Mouse (Mus musculus) splenic B cell, adult 2 months (primary cell): ENCODE data around the gene Pkhd1.

Experiments
- DNase-seq: peaks from one replicate; pipeline ENCODE4 v3.0.0-alpha.2; 2011; ENCODE audit warnings: low read depth, low spot score
- H3K27me3 ChIP-seq: 2 replicates; pipeline ENCODE4 v1.6.1; 2012; ENCODE audit warnings: mild to moderate bottlenecking, low read length, moderate library complexity, mixed read lengths; ENCODE audit not compliant: control insufficient read depth, poor library complexity, insufficient read depth, severe bottlenecking
- H3K36me3 ChIP-seq: 2 replicates; pipeline ENCODE4 v1.6.1; 2012; ENCODE audit warnings: mild to moderate bottlenecking, low read length, moderate library complexity, mixed read lengths; ENCODE audit not compliant: control insufficient read depth, poor library complexity, insufficient read depth, severe bottlenecking

Pkhd1 gene

DNA sequence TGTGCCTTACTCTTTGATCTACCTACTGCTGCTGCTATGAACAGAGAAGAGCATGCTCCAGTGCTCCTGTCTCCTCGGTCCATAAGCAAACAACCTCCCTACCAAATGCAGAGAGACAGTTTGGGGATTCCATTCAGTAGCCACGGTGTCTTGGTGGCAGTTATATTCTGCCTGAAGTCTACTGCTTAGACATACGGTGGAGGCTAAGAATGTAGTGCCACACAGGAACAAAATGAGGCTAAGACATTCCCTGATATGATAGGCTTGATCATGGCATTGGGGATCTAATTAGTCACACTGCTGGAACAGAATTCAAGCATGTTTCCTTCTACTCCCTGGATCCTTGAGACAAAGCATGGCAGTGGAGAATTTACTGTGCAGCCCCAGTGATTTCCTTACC lies 48.4 kb downstream of the Pkhd1 start:
- no peaks in the 10 kb centered on the region for H3K27me3 ChIP-seq
- no peak for DNase-seq
- H3K36me3 ChIP-seq: no peaks in the 10 kb centered on the region

DNA sequence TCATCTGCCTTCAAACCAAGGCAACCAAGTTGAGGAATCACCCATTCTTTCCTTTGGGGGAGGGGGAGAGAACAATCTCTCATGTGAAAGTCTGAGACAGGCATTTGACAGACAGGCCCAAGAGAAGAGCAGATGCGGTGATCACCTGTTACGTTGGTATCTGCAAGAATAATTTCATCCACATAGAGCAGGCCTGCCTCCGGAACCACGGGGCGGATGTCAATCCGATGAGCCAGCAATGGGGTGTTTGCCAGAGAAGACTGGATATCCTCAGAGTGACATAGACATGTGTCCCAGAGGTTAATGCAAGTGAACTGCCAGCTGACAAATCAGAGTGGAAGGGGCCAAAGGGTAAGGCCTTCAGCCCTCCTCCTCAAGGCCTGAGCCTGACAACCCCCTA lies 59.4 kb downstream of the Pkhd1 start:
- no peak for DNase-seq
- Histone ChIP-seq H3K27me3 (no peaks in the 10 kb centered on the region), H3K36me3 (no peaks in the 10 kb centered on the region)

DNA sequence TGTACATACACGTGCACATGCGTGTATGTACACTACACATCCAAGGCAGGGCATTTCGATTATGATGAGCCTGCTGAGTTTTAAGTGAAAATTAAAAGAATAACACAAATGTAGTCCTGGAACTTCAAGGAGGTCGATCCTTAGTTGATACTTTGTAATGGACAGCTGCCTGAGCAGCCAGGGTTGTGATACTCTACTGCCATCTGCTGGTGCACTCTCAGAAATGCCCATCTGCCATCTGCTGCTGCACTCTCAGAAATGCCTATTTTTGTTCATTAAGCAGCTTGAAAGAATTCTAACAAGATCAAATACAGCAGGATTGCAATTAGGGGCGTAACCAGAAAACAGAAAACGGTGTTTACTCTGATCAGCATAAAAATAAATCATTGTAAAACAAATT lies 63.5 kb downstream of the Pkhd1 start:
- DNase-seq: no peak
- Histone ChIP-seq H3K36me3 (no peaks in the 10 kb centered on the region), H3K27me3 (no peaks in the 10 kb centered on the region)

DNA sequence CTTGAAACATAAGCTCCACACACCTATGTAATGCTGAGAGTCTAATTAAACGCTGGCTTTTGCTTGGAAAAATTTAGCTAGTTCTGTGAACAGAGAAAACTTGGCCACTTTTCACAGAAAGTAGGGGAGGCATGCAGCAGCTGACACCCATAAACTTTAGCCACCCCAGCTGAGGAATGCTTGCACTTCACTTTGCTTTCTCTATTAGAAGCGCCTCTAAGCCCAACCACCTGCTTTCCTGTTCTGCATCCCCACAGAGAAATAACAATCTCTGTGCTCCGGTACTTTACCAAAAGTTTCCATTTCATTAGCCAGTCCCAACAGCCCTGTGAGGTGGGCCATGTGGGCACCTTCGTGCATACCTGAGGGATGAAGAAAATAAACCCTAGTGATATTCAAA lies 66.5 kb downstream of the Pkhd1 start:
- no peak for DNase-seq
- no peaks in the 10 kb centered on the region for H3K27me3 ChIP-seq
- no peaks in the 10 kb centered on the region for H3K36me3 ChIP-seq

DNA sequence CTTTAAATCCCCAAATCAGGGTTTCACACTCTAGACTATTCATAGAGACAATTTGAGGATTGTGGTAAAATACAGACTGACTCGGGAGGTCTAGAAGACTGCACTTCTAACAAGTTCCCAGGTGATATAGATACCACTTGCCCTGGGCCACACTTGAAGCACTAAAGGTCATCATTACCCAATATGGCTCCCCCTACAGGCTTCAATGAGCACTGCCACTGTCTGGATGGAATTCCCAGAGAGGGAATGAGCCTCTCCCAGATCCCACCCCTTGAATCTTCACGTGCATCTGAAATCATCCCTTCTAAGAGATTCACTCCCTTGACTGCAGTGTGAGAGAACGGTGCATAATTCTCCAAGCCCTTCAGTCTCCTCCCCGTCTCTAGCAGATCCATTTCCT lies 73.3 kb downstream of the Pkhd1 start:
- Histone ChIP-seq H3K36me3 (no peaks in the 10 kb centered on the region), H3K27me3 (no peaks in the 10 kb centered on the region)
- no peak for DNase-seq

DNA sequence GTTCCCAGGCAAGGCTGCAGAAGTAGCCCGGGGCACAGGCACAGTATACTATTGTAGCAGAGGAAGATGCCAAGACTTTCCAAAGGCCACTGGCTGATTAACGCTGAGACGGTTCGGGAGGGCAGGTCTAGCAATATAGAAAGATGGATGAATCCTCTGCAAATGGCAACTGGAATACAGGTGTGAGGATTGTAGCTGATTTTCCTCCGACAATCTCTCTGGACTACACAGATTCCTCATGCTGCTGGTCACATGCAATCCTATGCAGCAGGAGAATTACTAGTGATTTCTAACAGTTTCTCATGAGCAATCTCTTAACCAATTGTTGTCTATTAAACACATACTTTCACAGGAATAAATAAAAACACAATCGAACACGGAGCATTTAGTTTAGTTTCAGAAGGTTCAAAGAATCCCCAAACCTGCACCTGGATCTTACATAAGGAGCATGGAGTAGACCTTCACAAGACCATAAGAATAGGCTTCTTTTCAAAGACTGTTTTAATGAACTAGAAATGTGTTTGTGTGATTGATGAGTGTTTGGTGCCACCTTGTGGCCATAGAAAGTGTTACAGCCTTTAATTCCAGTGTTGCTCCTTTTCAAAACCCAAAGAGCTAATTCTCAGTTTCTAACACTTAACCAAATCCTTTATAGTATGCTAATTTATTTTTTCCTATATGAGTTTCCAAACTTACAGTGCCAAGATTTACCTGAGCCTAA lies 104.3 kb downstream of the Pkhd1 start:
- DNase-seq: peak; percentile 18
- no peaks in the 10 kb centered on the region for H3K36me3 ChIP-seq
- no peaks in the 10 kb centered on the region for H3K27me3 ChIP-seq

DNA sequence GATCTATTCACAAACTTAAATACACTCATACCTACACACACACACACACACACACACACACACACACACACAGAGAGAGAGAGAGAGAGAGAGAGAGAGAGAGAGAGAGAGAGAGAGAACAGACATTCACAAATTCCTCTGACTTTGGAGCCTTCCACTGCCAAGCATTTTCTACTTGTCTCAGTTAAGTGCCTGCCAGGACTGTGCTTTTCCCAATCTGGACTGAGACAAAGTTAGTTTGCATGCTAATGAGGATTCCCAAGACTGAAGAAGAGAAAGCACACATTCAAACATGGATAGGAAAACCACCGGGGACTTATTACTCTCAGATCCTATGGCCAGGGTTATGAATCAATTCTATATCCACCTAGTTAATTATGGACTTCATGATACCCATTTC lies 118.9 kb downstream of the Pkhd1 start:
- DNase-seq: no peak
- no peaks in the 10 kb centered on the region for H3K36me3 ChIP-seq
- H3K27me3 ChIP-seq: no peaks in the 10 kb centered on the region

DNA sequence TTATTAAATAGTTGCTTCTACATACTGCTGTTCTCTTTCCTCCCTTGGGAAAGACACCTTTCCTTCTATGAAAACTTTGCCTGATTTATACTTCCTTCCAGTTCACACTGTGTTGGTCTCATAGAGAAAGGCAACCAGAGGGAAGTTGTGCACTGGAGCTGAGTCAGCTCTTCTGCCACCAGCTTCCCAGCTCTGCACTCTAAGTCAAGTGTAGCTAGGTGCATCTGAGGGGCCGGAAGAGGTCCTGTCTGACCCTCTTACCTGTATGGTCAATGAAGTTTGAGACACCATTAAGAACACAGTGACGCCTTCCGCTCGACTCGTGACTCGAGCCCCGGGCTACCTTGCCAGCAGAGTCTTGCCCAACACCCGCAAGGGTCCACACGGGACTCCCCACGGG lies 131.8 kb downstream of the Pkhd1 start:
- Histone ChIP-seq H3K27me3 (no peaks in the 10 kb centered on the region), H3K36me3 (no peaks in the 10 kb centered on the region)
- no peak for DNase-seq

DNA sequence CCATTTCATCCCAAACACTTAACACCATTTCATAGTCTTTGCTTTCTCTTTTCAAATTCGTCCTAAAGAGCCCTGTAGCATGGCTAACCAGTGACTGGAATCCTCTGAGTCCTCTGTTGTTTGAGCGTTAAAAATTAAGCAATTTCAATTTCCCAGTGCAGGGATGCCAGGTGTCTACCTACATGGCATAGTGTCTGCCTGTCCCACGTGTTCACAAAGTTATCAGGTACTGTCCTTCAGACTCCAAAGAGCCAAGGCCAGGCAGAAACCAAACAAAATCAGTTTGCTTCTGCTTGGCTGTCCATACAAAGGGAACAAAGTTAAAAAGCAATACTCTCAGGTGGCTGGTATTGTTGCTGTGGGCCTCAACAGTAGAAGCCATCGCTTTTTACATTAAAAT lies 136.0 kb downstream of the Pkhd1 start:
- Histone ChIP-seq H3K36me3 (no peaks in the 10 kb centered on the region), H3K27me3 (no peaks in the 10 kb centered on the region)
- DNase-seq: no peak

DNA sequence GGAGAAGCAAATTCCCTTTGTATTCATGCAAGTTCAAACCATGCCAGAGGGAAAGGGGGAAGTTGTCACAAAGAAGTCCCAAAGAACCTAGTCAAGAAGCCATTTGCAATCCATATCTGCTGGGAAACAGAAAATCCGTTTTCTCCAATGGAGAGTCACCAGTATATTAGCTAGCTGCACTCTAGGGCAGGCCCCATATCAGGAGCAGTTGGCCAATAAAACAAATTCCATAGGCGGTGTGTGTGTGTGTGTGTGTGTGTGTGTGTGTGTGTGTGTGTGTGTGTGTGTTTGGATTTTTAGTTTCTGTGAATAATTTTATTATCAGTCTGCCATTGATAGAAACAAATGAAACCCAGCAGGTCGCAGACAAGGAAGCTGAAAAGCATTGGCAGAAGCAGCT lies 139.2 kb downstream of the Pkhd1 start:
- H3K36me3 ChIP-seq: no peaks in the 10 kb centered on the region
- H3K27me3 ChIP-seq: no peaks in the 10 kb centered on the region
- DNase-seq: no peak

DNA sequence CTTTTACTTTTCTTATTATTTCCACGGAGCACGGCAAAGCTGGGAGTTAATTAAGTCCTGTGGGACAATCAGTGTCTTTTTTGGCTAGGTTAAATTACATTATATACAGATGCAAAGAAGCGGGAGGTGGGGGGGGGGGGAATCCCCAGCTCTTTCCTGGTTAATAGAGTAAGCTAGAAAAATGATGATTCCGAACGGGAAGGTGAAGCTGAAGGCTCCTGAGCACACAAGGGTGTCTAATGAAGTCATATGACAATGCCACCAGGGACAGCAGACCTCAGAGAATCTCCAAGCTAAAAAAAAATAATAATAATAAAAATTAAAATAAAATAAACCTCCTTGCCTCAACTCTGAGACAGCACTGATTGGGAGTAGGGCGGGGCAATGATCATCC lies 139.6 kb downstream of the Pkhd1 start:
- H3K27me3 ChIP-seq: no peaks in the 10 kb centered on the region
- H3K36me3 ChIP-seq: no peaks in the 10 kb centered on the region
- no peak for DNase-seq

DNA sequence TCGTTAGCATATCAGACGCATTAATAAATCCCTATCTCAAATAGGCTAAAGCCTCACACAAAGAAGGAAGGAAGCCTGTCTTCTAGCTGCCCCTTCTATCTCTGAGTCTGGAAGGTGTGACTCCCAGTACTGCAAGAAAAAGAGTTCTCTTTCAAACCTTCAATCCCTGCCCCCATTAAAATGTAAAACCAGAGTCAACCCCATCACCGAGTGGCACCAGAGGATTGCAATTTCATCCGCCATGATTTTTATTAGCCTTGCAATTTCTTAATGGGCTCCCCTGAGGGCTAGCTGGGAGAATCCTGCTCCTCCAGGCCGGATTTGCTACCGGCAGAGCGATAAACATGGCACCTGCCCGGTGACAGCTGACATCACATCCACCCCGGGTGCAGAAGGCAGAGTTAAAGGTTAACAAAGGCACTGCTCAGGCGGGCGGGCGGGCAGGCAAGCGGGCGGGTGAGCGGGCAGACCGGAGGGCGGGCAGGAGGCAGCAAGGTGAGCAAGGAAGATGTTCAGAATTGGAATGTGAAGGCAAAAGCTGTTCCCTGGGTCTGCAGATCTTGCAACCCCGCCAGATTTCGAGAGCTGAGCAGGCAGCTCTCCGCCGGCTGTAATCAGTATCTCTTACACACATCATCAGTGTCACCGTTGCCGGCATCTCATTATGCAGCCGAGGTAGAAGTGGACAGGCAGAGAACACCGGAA lies 140.2 kb downstream of the Pkhd1 start:
- Histone ChIP-seq H3K36me3 (no peaks in the 10 kb centered on the region), H3K27me3 (no peaks in the 10 kb centered on the region)
- no peak for DNase-seq

DNA sequence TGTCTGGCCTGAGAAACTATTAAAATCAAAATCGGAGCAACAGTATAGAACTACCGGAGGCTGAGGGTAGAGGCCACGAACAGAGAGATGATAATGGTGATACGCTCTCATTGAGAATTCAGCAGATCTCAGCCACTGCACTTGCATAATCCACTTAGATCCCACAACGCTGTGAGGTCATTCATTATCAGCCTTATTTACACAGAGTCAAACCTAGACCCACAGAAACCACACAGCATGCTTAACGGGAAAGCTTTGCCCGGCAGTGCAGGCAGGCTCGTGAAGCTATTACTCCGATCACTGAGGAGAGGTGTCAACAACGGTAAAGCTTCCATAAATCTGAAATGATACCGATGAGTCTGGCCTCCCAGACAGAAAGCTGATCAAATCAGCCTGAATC lies 147.1 kb downstream of the Pkhd1 start:
- H3K27me3 ChIP-seq: no peaks in the 10 kb centered on the region; the same call in 1 of the 2 replicates

DNA sequence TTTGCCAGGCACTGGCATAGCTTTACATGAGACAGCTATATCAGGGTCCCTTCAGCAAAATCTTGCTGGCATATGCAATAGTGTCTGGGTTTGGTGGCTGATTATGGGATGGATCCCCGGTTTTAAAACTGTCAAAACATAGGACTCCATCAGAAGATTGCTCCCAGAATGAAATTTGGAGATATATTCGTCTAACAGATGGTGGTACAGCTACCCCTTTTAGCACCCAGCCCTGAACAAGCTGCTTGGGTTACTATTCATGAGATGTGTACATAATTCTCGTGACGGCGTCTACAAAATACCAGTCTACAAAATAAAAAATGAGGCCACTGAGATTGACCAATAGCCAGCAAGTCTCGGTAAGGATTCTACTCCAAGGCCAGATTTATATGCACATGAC lies 147.5 kb downstream of the Pkhd1 start:
- H3K36me3 ChIP-seq: no peaks in the 10 kb centered on the region
- no peak for DNase-seq

More for the DNA sequence above, 147.1 kb downstream of the Pkhd1 start:
- DNase-seq: no peak
- no peaks in the 10 kb centered on the region for H3K36me3 ChIP-seq

DNA sequence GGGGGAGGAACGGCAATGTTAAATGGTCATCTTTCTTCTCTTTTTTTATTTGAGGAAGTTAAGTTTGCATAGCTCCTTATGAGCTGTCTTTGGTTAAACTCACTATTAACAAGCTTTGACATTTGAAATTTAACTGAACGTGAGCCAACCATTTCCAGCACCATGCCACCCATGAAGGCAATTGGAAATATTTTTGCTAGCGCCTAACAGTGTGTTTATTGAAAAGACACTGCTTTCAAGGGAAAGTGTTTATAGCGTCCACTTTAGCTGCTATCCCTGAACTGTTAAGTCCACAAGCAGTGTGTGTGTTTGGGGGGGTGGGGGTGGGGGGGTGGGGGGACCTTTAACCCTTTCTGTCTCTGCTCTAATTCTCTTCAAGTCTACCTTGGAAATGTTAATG lies 151.4 kb downstream of the Pkhd1 start:
- Histone ChIP-seq H3K27me3 (no peaks in the 10 kb centered on the region; the same call in 1 of the 2 replicates), H3K36me3 (no peaks in the 10 kb centered on the region)

More for the DNA sequence above, 147.5 kb downstream of the Pkhd1 start:
- H3K27me3 ChIP-seq: no peaks in the 10 kb centered on the region; the same call in 1 of the 2 replicates

More for the DNA sequence above, 151.4 kb downstream of the Pkhd1 start:
- DNase-seq: no peak
